Mouse (Mus musculus) heart, postnatal 4 days (tissue): ENCODE measurements around the gene Slc16a6. TPM values are rescaled to one million over a fixed set of nuclear protein-coding genes. Genes with fewer than 3 reads are reported as not detected.

Experiments used
- DNase-seq: peaks from one replicate; pipeline ENCODE4 v3.0.0; 2021
- total RNA-seq, 2 experiments: library from RNA; stranded (reverse); gene quantifications; 2 replicates each; pipeline ENCODE4 v1.2.3; 2021

Gene Slc16a6
- total RNA-seq, 2 experiments from 2014 or later = 17.9 to 22.6 TPM

DNA sequence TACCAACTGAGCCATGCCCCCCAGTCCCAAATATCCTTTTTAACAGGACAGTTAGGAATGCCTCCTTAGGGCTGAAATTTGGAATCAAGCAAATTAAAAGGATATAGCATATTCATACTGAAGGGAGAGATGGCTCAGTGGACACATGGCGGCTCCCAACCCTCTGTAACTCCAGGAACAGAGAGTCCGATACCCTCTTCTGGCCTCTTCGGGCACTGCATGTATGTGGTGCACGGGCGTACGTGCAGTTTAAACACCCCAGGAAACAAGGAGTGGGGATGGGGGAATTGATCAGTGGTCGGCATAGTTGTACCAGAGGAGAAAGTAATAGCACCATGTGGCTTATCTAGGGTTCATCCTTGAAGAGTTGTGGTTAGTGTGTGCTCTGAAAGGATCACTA lies 28.8 kb downstream of the Slc16a6 start:
- peak; percentile 54 for DNase-seq

DNA sequence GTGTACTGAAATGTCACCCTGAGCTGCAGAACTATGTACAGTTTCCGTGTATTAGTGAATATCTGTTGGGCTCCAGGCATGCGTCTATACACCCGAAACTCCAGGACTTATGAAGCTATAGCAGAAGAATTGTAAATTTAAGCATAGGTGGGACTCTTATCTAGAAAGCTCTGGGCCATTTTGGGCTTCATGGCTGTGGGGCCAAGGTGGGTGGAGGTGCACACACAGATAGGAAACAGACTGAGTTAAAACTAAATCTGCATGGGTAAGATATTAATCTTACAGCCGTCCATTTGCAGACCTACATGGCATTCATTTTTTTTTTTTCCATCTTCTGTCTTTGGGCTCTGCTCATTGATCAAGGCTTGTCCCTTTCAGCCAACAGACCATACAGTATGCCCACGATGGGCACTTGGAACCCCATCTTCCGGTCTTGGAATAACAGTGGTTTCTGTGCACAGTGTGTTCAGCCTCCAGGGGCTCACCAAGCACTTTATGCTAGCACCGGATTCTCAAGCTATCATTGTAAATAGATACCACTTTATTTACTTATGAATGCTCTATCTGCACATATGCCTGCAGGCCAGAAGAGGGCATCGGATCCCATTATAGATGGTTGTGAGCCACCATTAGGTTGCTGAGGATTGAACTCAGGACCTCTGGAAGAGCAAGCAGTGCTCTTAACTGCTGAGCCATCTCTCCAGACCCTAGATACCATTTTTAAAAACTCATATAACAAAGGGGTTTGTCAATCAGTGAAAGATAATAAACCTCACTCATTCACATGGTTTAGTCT lies 29.7 kb downstream of the Slc16a6 start:
- no peak for DNase-seq

DNA sequence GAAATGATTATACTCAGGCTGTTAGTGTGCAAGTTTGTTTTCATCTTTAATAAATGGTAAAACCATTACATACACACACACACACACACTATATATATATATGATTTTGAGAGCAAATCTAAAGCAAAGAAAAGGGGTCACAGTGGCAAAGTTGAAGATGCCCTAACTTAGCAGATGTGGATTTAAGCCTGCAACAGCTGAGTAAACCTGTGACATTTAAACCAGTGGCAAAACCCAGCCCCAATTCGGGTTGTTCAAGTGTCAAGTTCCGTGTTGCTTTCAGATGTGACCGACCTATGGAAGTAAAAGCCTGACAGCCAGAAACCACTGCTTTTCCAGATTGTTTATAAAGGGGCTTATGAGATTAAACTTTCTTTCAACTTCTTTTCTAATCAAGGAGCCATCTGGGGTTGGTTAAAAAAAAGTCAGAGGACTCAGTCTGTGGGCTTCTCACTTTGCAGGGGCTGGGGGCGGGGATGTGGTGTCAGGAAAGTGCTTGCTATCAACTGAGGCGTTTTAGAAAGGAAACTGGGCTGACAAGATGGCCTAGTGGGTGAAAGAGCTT lies 31.1 kb downstream of the Slc16a6 start:
- no peak for DNase-seq

DNA sequence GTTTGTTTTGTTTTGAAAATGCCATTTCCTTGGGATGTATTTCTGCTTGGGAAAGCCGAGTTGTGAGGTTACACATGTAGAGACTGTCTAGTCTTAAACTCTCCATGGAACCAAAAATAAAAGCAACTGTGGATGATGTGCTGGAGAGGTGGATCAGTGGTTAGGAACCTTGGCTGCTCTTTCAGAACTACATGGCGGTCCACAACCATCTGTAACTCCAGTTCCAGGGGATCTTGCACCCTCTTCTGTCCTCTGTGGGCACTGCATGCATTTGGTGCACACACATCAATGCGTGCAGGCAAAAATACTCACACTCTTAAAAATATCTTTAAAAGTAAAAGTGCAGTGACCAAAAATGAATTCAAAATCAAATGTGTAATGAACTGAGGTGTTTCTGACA lies 32.3 kb downstream of the Slc16a6 start:
- DNase-seq = peak; percentile 58

DNA sequence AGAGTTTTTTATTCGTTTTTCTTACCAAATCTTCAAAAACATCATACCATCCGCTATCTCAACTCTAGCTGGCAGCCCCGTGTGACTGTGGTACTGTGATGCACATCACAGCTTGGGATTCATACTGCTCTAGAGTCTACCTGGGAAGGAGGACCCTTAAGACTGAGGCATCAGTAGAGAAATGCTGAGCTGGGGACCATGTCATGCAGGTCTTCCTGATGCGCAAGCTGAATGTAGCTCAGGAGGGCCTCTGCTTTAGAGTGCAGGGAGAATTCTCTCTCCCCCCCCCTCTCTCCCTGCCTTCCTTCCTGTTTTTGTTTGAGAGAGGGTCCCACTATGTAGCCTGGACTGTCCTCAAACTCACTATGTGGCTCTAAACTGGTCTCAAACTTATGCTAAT lies 32.8 kb downstream of the Slc16a6 start:
- no peak for DNase-seq

DNA sequence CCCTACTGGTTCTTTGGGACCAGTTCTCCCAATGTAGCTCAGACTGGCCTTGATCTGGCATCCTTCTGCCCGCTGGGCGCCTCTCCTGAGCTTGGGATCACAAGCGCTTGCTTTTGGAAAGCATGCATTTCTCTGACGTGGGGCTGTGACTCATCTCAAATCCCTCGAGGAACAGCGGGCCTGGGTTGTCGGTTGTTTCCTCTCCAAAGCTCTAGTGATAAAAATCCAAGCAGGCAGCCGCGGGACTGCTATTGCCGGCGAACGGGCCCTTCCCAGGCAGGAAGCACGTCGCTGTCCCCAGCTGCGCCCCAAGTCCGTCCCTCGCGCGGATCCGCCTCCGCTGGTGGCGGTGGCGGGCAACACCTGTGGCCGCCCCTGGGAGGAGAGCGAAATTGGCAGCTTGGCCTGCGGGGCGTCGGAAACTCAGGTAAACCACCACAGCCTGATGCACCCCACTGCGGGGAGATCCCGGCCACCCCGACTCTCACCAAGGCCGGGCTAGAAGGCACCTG lies 33.5 kb downstream of the Slc16a6 start:
- DNase-seq = peak; percentile 86

DNA sequence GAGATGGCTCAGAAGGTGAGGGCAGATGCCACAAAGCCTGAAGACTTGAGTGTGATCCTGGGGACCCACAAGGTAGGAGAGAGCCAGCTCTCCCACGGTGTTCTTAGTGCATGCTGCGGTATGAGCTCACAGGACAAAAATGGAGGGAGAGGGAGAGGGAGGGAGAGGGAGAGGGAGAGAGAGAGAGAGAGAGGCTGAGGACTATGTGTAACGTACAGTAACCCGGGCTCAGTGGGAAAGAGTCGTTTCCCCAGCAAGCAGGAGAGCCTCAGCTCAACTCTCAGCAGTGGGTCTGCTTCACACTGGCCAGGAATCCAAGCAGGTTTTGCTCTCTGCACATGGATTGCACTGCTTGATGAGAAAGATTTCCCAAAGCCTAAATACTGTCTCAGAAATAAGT lies 34.2 kb downstream of the Slc16a6 start:
- DNase-seq = no peak

DNA sequence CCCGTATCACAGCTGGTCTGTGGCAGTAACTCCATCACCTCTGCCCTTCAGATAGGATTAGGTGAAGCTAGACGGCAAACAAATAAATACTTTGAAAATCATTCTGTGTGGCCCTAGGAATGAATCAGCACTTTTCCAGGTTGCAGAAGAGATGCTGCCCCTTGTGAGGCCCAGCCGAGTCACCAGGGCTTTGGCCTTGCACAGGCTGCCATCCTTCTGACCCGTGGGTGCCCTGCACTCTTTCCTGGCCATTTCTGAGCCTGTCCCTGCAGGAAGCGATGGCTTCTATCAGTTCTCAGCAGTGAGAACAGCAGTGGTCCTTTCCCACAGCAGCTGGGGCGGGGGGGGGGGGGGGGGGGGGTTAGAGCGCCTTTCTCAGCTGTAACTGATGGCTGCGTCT lies 36.5 kb downstream of the Slc16a6 start:
- DNase-seq = no peak

DNA sequence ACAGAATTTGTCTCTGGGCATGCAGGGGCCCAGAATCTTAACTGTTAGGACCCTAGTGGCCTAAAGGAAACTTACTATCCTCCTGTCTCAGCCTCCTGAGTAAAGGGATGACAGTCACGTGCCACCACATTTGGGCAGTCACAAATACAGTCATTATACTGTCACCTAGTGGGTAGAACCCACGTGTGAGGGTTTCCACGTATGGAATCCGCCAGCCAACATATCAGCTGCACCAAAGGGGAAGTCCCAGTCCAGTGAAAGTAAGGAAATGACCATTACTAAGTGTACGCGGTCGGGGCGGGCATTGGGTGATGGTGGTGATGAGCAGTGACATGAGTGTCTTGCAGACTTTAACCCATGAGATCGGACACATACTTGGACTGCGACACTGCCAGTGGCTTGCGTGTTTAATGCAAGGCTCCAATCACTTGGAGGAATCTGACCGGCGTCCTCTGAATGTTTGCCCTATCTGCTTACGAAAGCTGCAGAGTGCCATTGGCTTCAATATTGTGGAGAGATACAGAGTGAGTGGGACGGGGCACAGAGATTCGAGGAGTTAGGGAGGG lies 39.1 kb downstream of the Slc16a6 start:
- DNase-seq = no peak

DNA sequence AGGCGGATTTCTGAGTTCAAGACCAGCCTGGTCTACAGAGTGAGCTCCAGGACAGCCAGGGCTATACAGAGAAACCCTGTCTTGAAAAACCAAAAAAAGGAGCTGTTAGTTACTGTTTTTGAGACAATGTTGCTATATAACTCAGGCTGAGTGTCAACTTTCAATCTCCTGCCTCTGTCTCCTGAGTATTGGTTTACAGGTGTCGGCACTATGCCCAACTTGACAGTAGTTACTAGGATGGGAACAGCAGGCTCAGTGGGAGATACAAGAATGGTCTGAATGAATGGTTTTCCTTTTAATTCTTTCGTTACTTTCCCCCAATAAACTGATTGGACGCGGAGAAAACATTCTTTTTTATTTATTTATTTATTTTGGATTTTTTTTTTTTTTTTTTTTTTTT lies 46.0 kb downstream of the Slc16a6 start:
- DNase-seq = no peak

DNA sequence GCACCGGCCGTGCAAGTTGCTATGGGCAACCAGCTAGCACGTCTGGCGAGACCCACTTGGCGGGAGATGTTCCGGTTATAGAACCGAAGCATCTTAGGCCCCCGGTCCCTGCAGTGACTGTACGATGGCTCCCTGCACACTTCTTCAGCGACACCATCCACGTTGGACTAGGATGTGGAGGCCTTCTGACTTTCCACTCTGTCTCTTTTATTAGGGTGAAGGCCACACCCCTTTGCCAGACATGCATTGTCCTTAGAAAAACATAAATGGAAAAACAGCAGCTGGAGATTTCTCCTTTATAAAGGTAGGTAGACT lies 47.2 kb downstream of the Slc16a6 start:
- DNase-seq = no peak

DNA sequence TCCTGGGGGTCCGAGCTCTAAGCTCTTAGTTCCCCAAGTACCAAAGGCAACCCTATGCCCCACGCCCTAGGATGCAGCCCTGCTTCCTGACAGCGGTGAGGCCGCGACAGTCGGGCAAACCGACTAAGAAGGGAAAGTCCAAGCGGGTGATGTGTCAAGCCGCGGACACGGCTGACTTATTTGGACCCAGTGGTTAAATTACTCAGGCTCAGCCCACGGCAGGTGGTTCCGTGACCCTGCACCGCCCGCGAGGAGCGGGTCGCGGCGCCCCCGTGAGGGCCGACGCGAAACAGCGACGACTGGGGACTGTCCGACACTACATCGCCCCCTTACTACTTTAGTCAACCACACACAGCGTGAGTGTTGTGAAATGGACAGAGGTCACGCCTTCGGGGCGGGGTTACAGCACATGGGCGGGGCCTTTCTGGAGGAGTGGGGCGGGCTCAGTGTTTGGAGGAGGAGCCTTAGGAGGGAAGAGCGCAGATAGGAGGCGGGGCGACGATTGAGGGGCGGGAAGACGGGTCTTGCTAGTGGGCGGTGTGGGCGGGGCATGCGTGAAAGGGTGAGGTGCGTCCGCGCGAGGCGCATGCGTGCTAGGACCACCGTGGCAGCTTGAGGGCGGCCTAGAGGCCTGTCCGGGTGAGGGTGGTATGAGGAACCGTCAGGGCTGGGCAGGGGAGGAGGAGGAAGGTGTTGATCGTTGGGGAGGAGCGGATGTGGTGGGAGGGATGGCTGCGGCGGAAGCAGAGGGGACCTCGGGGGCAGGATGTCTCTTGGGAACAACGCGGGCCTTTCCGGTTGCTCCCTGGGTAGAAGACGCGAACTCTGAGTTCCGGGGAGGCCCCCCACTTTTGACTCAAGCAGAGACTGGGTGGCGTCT lies 47.8 kb downstream of the Slc16a6 start, which contains the start of gene Amz2:
Gene Amz2 (plus strand): TSS at position 555 of the 880 bp plus-strand sequence.
- DNase-seq = peak; percentile 99

DNA sequence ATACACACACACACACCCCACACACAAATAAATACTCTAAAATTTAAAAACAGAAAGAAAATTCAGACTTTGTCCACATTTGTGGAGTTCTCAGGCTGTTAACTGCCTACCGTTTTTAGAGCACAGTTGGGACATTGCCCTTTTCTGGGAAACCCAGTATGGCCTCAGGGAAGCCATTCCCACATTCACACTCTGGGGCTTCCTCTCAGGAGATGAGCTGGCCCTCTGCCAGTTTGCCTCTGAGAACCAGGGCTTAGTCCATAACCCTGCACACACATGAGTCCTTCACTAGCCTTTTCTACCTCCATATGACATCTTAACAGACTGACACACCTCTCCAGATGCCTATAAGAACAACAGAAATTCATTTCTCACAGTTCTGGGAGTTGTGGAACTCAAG lies 50.1 kb downstream of the Slc16a6 start:
- peak; percentile 28 for DNase-seq

DNA sequence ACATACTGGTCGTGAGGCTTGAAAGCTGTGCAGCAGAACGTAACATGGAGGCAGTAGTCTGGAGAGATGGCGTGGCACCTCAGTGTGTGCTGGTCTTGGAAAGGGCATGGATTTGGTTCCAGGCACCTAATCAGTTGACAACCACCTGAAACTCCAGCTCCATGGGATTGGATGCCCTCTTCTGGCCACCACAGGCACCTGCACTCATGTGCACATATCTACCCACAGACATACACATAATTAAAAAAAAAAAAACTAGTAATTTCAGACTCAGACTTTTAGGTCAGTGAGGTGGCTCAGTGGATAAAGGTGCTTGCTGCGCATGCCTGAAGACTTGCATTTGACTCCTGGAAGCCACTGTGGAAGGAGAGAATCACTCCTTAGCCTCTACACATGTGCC lies 51.1 kb downstream of the Slc16a6 start:
- no peak for DNase-seq

DNA sequence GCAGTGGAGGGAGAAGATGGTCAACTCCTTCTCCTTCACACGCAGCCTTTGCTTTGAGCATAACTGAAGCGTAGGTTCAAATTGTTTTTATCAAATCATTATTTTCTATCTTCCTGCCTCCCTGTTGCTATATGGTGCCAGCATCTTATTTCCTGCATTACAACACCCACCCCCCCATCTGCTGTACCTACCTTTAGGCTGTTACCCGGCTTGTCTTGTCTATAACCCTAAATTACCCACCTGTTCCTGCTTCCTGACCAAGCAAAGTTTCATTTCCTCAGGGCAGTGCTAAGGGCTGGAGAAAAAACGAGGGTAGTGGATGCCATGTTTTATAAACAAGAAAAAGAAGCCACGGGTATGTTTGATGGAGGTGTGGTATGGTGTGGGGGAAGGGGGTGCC lies 52.2 kb downstream of the Slc16a6 start:
- DNase-seq = no peak

DNA sequence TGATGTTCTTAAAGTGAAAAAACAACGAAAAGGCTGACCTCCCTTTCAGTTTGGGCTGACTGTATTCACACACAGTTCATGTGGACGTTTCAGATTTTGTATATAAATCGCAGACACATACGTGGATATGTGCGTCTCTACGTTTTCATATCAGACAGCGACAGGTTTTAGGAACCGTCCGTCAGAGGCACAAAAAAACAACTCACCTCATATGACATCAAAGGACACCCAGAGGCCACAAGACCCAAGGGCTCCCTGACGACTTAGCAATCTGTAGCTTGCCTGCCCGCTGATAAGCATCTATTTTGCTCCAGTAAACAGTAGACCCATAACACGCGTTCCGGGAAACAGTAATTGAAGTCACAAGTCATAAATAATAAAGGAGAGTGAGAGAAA lies 52.8 kb downstream of the Slc16a6 start:
- DNase-seq = no peak

DNA sequence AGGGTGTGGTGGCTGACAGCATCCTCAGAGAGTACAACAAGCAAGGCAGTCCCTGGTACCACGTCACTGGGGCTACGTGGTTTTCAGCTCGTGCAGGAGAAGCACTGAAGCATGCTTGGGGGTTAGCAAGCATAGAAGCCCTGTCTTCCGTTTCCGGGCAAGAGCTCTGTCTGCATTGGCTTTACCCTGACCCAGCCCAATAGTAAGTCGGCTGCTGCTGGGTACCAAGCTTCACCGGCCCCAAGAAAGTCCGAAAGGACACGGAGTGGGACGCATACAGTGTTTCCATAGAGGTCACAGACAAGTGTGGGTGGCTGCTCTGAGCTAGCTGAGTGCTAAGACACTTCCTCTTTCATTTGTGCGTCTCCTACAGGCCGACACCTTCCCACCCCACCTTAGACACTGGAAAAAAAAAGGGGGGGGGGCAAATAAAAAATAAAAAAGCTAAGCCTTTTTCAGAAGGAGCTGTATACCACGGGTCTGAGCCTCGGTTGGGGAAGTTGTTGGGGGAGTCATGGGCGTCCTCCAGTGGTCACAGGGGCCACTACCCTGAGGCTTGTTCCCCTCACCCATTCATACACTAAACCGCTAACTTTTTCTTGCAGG lies 53.3 kb downstream of the Slc16a6 start:
- DNase-seq = no peak

DNA sequence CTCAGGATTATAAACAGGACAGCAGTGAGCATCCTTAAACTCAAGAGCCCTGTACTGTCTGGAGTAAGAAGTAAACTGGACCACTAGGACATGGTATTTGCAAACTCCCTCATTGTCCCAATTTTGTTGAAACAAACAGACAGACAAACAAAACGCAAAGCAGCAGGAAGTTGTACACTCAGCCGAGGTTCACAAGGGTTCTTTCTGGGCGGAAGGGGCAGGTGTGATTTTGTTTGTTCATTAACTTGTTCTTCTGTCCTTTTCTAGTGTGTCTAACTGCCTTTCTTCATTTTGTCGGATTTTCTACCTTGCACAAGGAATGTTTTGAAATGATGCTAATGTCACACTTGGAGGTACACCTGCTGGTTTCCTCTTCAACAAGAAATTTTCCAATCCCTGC lies 53.9 kb downstream of the Slc16a6 start:
- DNase-seq = no peak

DNA sequence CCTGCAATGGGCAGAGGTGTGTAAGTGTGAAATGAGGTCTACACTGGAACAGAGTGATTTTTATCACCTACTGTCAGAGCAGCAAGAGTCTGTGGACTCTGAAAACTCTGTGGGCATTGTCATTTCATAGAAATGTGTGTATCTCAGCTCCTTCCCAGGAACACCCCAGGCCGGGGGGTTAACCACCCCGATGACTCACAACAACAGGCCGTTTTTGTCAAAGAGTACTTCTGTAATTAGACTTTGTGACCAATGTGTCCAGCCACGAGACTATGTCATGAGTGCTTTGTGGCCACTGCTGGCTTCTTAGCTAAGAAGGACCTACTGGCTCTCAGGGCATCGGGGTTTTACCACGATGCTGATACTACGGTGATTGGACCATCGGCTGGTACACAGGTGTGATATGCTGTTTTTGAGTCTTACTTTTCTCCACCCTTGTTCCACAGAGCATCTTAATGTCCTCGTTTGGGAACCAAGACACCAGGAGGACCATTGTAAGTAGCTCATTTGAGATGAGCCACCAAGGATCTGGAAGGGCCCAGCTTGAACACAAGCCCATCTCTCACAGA lies 55.8 kb downstream of the Slc16a6 start:
- DNase-seq = no peak

DNA sequence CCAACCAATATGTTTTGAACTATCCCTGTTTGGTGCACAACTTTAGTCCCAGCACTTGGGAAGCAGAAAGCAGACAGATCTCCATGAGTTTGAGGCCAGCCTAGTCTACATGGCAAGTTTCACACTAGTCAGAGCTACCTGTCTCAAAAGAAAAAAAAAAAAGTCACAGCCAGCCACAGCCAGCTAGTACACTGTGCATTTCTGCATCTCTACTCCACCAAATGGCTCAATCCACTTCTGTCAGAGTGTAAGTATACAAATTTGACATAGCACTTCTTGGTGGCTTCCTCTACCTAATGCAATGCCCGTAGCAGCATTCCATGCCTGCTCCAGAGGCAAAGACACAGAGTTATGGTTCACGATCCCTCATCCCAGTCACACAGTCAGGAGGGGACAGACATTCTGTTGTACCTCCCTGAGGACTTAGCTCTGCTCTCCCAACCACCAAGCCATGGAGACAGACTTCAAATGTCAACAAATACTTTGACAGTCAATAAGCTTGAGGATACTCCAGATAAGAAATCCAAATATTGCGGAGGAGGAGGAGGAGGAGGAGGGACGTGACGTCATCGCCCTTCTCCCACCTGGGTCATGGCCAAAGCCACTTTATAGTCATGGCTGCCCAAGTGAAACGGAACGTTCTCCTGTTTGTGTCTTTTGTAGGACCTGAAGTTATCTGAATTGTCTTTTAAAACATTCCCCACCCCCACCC lies 56.5 kb downstream of the Slc16a6 start:
- no peak for DNase-seq

DNA sequence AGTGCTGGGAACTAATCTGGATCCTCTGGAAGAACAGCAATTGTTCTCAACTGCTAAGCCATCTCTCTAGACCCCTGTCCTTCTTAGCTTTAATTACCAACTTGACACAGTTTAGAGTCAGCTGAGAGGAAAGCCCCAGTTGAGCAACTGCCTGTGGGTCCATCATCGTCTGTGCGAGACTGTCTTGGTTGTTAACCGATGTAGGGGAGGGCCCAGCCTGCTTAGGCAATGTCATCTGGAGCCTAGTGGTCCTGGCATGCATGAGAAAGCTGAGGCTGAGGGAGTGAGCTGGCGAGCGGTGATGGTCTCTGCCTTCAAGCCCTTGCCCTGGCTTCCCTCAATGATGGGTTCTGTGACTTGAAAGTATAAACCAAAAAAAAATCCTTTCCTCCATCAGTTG lies 58.6 kb downstream of the Slc16a6 start:
- DNase-seq = no peak

DNA sequence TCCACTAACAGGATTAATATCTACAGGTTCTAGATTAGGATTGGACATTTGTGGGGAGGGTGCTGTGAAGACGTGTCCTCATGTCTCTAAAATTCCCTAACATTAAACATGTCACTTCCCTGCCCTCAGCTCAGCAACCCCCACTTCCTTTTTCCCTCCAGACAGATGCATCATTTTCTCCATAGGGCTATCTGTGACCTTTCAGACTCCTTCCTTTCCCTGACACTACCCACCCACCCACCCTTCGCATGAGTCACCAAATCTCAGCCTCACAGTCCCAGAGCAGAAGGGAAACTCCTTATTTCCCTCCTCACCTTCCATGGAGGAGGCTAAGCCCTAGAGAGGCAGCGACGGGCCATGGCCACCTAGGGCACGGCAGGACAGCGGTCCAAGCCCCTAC lies 59.8 kb downstream of the Slc16a6 start, which contains the start of gene 9930022D16Rik:
Gene 9930022D16Rik (plus strand): TSS at position 301 of the 400 bp plus-strand sequence.
- no peak for DNase-seq
